Mouse (Mus musculus) CD4-positive naive resting alpha-beta T cell, adult 57 days (primary cell): Measurements from ENCODE around the gene Tdgf1. TPM values are rescaled to one million over a fixed set of nuclear protein-coding genes. Genes with fewer than 3 reads are reported as not detected.

Experiments used
- total RNA-seq: library from RNA; stranded (reverse); gene quantifications from one replicate; pipeline ENCODE4 v1.2.4, GENCODE M21; 2023

Gene Tdgf1
- total RNA-seq = 1.3 TPM

DNA sequence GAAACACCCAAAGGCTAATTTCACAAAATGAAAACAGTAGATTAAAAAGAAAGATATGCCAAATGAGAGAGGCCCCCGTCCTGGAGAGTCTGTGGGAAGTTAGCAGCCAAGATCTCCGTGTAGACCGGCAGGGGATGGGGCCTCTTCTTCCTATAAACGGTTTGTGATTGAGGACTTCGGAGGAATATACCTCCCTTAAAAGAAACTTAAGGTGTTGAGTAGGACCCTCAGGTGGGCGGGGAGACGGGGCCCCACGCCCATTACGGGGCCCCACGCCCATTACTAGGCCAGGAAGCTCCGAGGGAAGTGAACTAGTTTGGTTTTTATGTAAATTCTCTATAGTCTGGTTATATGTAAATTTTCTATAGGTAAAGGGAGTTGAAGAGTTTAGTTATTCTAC, at the start of gene Tdgf1:
Tdgf1 (minus strand) TSS at position 233 of the 400 bp plus-strand sequence.

GRCm38 (mm10) chr9:110990204-110990603, 44.2 kb upstream of the Tdgf1 start, which contains the start of gene Rtp3:
TSS of gene Rtp3 (minus strand) at chr9:110990583.

DNA sequence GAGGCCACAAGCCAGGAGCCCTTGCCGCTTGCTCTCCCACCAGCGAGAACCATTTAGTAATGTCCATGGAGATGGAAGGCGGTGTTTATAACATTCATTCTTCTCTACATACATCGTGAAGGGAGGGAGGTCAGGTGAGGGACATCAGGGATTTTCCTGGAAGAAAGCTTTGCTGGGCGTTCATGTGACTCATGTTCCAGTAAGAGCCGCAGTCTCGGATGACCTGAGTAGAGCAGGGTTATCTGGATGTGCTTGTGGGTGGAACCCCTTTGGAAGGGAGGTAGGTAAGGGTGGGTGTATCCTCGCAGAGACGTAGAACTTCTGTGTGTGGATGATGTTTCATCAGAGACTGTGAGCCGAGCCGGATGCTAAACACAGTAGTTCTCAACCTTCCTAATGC, 5.4 kb upstream of the Tdgf1 start, which contains the start of gene Lrrc2:
Lrrc2 (plus strand) TSS at position 149 of the 400 bp plus-strand sequence.

GRCm38 (mm10) chr9:110916786-110917185, 29.2 kb downstream of the Tdgf1 start, which contains the start of gene Fam240a:
TSS of gene Fam240a (minus strand) at chr9:110916861.

Other genes with a start within 250 kb of the Tdgf1 start
- not detected for gene Myl3, start 204.3 kb downstream of the Tdgf1 start, total RNA-seq
- gene Pth1r, start 199.0 kb downstream of the Tdgf1 start, total RNA-seq = not detected
- gene Prss42, start 148.0 kb downstream of the Tdgf1 start, total RNA-seq = not detected
- not detected for gene Prss44, start 132.2 kb downstream of the Tdgf1 start, total RNA-seq
- not detected for gene Prss43, start 119.5 kb downstream of the Tdgf1 start, total RNA-seq
- gene Prss45, start 111.6 kb downstream of the Tdgf1 start, total RNA-seq = not detected
- gene Prss46, start 101.7 kb downstream of the Tdgf1 start, total RNA-seq = not detected
- not detected for gene Prss50, start 88.2 kb downstream of the Tdgf1 start, total RNA-seq
- gene Als2cl, start 66.3 kb downstream of the Tdgf1 start, total RNA-seq = 526 TPM
- 29.7 TPM for gene Tmie, start 66.0 kb downstream of the Tdgf1 start, total RNA-seq
- 4.1 TPM for gene Fam240a, start 29.3 kb downstream of the Tdgf1 start, total RNA-seq
- 0.27 TPM for gene Lrrc2, start 5.4 kb upstream of the Tdgf1 start, total RNA-seq
- gene Rtp3, start 44.4 kb upstream of the Tdgf1 start, total RNA-seq = not detected
- gene Ltf, start 73.1 kb upstream of the Tdgf1 start, total RNA-seq = 4.3 TPM
- gene Ccrl2, start 111.4 kb upstream of the Tdgf1 start, total RNA-seq = 4.1 TPM
- 31.9 TPM for gene Lrrfip2, start 171.4 kb upstream of the Tdgf1 start, total RNA-seq